Mouse (Mus musculus): ENCODE results near the gene Cnot3. TPM values are rescaled to one million over a fixed set of nuclear protein-coding genes. Genes with fewer than 3 reads are reported as not detected.
"Not testable (repeated sequence)": the region's sequence is repeated elsewhere in the genome, so short reads cannot be mapped to it uniquely, and the experiment has no call there.

The Cnot3 gene
- polyA plus RNA-seq, 2 experiments = 63.8 to 108 TPM

DNA sequence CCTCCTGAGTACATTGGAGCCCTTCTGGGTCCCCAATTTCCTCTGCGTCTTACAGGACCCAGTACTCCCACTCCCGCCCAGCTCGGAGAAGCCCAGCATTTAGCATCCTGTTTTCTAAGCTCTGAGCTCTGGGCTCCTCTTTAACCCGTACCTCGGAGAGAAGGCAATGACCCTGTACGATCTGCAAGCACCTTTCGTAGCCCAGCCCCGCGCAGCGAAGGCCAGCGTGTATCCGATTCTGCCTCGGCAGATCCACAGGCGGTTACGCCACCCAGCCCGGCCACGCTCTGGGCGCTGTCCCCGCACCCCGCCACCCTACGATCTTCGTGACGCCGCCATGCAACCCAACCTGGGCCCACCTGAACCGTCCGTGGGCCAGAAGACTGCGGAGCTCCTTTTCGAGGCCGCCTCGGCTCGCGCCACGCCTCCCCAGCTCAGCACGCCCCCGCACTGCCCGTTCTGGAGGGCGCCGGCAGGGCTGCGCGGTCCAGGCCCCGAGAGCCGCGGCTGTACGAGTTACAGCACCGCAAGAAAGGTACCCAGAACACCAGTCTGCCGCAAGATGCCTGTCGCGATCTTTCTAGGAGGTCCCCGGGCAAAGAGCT is 47.4 kb downstream of the Cnot3 start, which contains the start of gene Tsen34:
TSS of gene Tsen34 (plus strand) at position 482 of the 605 bp plus-strand sequence.
- 1% methylated on average over 49 of the region's 49 CpGs for WGBS
- H3K27ac ChIP-seq (replicated peaks; ENCODE audit: low read depth, low read length) = peak within 1 kb of the TSS; percentile 94
- peak within 1 kb of the TSS; percentile 78 for H3K4me3 ChIP-seq (replicated peaks; ENCODE audit: low read length)
- 0 out of 2 replicates have a peak, but pooled peaks have one; percentile 4 for TF ChIP-seq POLR2A (IDR thresholded peaks at IDR 0.05; ENCODE audit: borderline replicate concordance, extremely low read depth, insufficient read depth, insufficient read length)
- no peaks in the 10 kb centered on the region for H3K27me3 ChIP-seq (ENCODE audit: control insufficient read depth, insufficient read depth, low read length)
- peak; percentile 41 for ATAC-seq (ENCODE audit: low FRiP score, low read depth)
- H3K36me3 ChIP-seq (ENCODE audit: control insufficient read depth, insufficient read depth, low read length) = peaks cover 34% of the 10 kb centered on the region
- no peaks in the 10 kb centered on the region for H3K9me3 ChIP-seq (ENCODE audit: control insufficient read depth, low read length)
- H3K4me1 ChIP-seq (ENCODE audit: control insufficient read depth, insufficient read depth, low read length) = peaks cover 13% of the 10 kb centered on the region
- H3K4me2 ChIP-seq (replicated peaks; ENCODE audit: low read depth, low read length, severe bottlenecking) = peak within 1 kb of the TSS; percentile 90
- peak within 1 kb of the TSS; percentile 89 for H3K9ac ChIP-seq (ENCODE audit: low read depth, low read length, severe bottlenecking)
- peak; percentile 13 for DNase-seq (ENCODE audit: low spot score)

DNA sequence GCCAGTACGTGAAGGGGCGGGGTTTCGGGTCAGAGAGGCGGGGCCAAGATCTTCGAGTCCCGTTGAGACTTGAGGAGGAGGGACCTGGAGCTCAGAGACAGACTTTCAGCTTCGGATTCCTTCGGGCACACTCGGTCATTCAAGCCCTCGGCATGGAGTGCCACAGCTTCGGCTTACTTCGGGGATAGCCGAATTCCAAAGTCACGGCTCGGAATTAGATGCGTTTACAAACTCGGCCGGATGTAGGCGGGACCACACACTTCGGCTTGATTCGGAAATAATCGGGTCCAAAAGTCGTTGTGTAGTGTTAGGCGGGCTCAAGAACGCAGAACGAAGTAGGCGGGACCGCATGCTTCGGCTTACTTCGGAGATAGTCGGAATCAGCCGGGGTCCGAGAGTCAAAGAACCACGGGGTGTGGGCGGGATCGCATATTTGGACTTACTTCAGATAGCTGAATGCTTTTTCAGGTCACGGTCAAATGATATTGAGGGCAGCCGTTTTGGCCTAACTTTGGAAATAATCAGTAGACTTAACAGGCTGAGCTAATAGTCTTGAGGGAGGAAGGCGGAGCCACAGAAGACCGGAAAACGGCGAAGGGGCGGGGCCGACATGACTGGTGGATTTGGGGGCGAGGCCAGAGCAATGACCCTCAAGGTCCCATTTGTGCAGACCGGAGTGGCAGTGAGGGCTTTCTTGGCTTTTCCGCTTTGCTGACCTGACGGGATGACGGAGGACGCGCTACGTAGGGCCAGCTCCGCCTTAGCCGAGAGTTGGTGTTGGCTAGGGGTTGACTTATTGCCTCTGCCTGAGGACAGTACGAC is 48.1 kb downstream of the Cnot3 start, which contains the start of gene Mboat7:
TSS of gene Mboat7 (minus strand) at position 537 of the 822 bp plus-strand sequence.
- DNase-seq (ENCODE audit: low spot score) (peak; percentile 98), ATAC-seq (ENCODE audit: low FRiP score, low read depth) (peak; percentile 91)
- peak within 1 kb of the TSS; percentile 90 for H3K4me2 ChIP-seq (replicated peaks; ENCODE audit: low read depth, low read length, severe bottlenecking)
- H3K9ac ChIP-seq (ENCODE audit: low read depth, low read length, severe bottlenecking) = peak within 1 kb of the TSS; percentile 89
- H3K4me3 ChIP-seq (replicated peaks; ENCODE audit: low read length) = peak within 1 kb of the TSS; percentile 78
- peak within 1 kb of the TSS; percentile 94 for H3K27ac ChIP-seq (replicated peaks; ENCODE audit: low read depth, low read length)
- H3K9me3 ChIP-seq (ENCODE audit: control insufficient read depth, low read length) = no peaks in the 10 kb centered on the region
- peaks cover 36% of the 10 kb centered on the region for H3K36me3 ChIP-seq (ENCODE audit: control insufficient read depth, insufficient read depth, low read length)
- no peak for TF ChIP-seq POLR2A (IDR thresholded peaks at IDR 0.05; ENCODE audit: borderline replicate concordance, extremely low read depth, insufficient read depth, insufficient read length)
- under 1% methylated on average over 55 of the region's 55 CpGs for WGBS
- peaks cover 13% of the 10 kb centered on the region for H3K4me1 ChIP-seq (ENCODE audit: control insufficient read depth, insufficient read depth, low read length)
- no peaks in the 10 kb centered on the region for H3K27me3 ChIP-seq (ENCODE audit: control insufficient read depth, insufficient read depth, low read length)

GRCm38 (mm10) chr7:3693809-3694075 is 48.7 kb downstream of the Cnot3 start:
- H3K4me1 ChIP-seq (ENCODE audit: control insufficient read depth, insufficient read depth, low read length) = peaks cover 13% of the 10 kb centered on the region
- peak; percentile 78; the same call in 1 of the 2 replicates for TF ChIP-seq POLR2A (IDR thresholded peaks at IDR 0.05; ENCODE audit: borderline replicate concordance, extremely low read depth, insufficient read depth, insufficient read length)
- H3K27ac ChIP-seq (replicated peaks; ENCODE audit: low read depth, low read length) = peak overlapping the region; percentile 94
- ATAC-seq (ENCODE audit: low FRiP score, low read depth) (no peak; the same call in 1 of the 2 replicates), DNase-seq (ENCODE audit: low spot score) (no peak)
- H3K4me3 ChIP-seq (replicated peaks; ENCODE audit: low read length) = peak overlapping the region; percentile 78
- no peaks in the 10 kb centered on the region for H3K9me3 ChIP-seq (ENCODE audit: control insufficient read depth, low read length)
- peaks cover 36% of the 10 kb centered on the region for H3K36me3 ChIP-seq (ENCODE audit: control insufficient read depth, insufficient read depth, low read length)
- under 1% methylated on average over 18 of the region's 18 CpGs for WGBS
- no peaks in the 10 kb centered on the region for H3K27me3 ChIP-seq (ENCODE audit: control insufficient read depth, insufficient read depth, low read length)
- peak overlapping the region; percentile 90 for H3K4me2 ChIP-seq (replicated peaks; ENCODE audit: low read depth, low read length, severe bottlenecking)
- H3K9ac ChIP-seq (ENCODE audit: low read depth, low read length, severe bottlenecking) = peak overlapping the region; percentile 89

DNA sequence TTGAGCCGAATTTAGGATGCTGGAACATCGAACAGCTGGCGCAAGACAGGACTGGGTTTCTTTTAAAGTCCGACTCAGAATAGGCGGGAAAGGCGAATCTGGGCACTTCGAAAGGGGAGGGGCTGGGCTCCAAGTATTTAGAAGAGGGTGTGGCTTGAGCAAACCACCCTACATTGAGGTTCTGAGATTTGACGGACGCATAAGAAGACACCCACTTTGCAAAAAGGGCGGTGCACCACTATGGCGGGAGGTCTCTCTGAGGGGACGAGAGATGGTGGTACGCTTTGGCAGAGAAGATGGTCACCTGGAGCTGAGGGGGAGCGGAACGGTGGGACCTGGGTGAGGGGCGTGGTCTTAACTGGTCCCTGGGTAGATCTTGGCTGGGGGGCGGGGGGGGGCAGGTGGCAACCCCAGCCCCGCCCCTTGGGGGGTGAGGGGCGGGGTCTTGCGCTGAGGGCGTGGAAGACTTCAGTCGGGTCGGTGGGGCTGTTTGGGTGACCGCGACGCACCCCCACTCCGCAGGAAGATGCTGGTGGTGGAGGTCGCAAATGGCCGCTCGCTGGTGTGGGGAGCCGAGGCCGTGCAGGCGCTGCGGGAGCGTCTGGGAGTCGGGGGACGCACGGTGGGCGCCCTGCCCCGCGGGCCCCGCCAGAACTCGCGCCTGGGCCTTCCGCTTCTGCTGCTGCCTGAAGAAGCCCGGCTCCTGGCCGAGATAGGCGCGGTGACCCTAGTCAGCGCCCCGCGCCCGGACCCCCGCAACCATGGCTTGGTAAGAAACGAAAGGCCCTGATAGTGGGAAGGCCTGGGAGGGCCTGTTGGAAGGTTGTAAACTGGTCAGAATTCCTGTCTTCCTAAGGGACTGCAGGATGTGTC is 49.2 kb downstream of the Cnot3 start:
- peak overlapping the region; percentile 78 for H3K4me3 ChIP-seq (replicated peaks; ENCODE audit: low read length)
- peaks cover 13% of the 10 kb centered on the region for H3K4me1 ChIP-seq (ENCODE audit: control insufficient read depth, insufficient read depth, low read length)
- WGBS = 2% methylated on average over 38 of the region's 55 CpGs
- peak overlapping the region; percentile 94 for H3K27ac ChIP-seq (replicated peaks; ENCODE audit: low read depth, low read length)
- peak overlapping the region; percentile 89 for H3K9ac ChIP-seq (ENCODE audit: low read depth, low read length, severe bottlenecking)
- TF ChIP-seq POLR2A (IDR thresholded peaks at IDR 0.05; ENCODE audit: borderline replicate concordance, extremely low read depth, insufficient read depth, insufficient read length) = no peak
- DNase-seq (ENCODE audit: low spot score) (peak; percentile 92), ATAC-seq (ENCODE audit: low FRiP score, low read depth) (peak; percentile 67)
- peaks cover 40% of the 10 kb centered on the region for H3K36me3 ChIP-seq (ENCODE audit: control insufficient read depth, insufficient read depth, low read length)
- no peaks in the 10 kb centered on the region for H3K27me3 ChIP-seq (ENCODE audit: control insufficient read depth, insufficient read depth, low read length)
- H3K9me3 ChIP-seq (ENCODE audit: control insufficient read depth, low read length) = no peaks in the 10 kb centered on the region
- peak overlapping the region; percentile 90 for H3K4me2 ChIP-seq (replicated peaks; ENCODE audit: low read depth, low read length, severe bottlenecking)

- Histone ChIP-seq H3K9ac (ENCODE audit: low read depth, low read length, severe bottlenecking) (peak overlapping the region; percentile 89), H3K4me3 (replicated peaks; ENCODE audit: low read length) (peak overlapping the region; percentile 78), H3K4me1 (ENCODE audit: control insufficient read depth, insufficient read depth, low read length) (peaks cover 13% of the 10 kb centered on the region), H3K27ac (replicated peaks; ENCODE audit: low read depth, low read length) (peak overlapping the region; percentile 94), H3K4me2 (replicated peaks; ENCODE audit: low read depth, low read length, severe bottlenecking) (peak overlapping the region; percentile 90), H3K36me3 (ENCODE audit: control insufficient read depth, insufficient read depth, low read length) (peaks cover 42% of the 10 kb centered on the region)
- not testable (repeated sequence) for ATAC-seq (ENCODE audit: low FRiP score, low read depth); H3K27me3 ChIP-seq (ENCODE audit: control insufficient read depth, insufficient read depth, low read length); H3K9me3 ChIP-seq (ENCODE audit: control insufficient read depth, low read length); DNase-seq (ENCODE audit: low spot score)
- WGBS = 2% methylated on average over 9 of the region's 9 CpGs
Observed at GRCm38 (mm10) chr7:3694949-3695305, 49.9 kb downstream of the Cnot3 start.
